Mouse (Mus musculus): ENCODE results near the gene Il22ra1.

- TF ChIP-seq CTCF (IDR thresholded peaks at IDR 0.05; ENCODE audit: extremely low read depth, insufficient read depth, insufficient read length, insufficient replicate concordance) (no peak), POLR2A (IDR thresholded peaks at IDR 0.05; ENCODE audit: low read depth, low read length) (no peak)
Measured at GRCm38 (mm10) chr4:135786581-135786980, 58.6 kb downstream of the Il22ra1 start.

All from spleen, adult 2 months (tissue).